Mouse (Mus musculus) thymus, postnatal 4 days (tissue): ENCODE results near the gene Mphosph9.
"Not testable (repeated sequence)": the region's sequence is repeated elsewhere in the genome, so short reads cannot be mapped to it uniquely, and the experiment has no call there.

Experiments
- DNase-seq: peaks from one replicate; pipeline ENCODE4 v3.0.0; 2021

Gene Mphosph9

DNA sequence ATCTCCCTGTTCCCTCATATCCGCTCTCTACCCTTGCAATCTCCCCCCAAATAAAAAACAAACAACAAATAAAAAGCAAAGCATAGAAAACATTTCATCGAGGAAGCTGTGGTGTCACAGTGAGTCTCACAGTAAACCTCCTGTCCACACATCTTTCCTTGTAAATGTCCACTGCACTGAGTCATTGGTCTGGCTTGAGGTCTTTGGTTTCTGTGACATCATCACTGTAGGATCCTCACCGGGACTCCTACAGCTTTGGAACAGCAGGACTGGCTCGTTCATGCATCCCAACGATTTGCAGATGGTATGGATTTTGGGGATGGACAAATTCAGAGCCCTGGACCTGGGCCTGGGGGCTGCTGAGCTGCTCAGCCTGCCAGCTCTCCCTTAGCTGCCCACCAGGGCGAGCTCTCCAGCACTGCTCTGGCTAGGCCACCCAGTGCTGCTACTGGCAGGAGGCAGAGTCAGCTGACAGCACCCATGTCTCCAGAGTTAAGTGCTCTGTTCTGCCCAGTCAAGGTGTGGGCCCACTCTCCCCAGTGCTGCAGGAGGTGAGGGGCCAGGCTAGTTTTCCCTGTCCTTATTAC, 14.1 kb upstream of the Mphosph9 start:
- DNase-seq = peak; percentile 71

GRCm38 (mm10) chr5:124338791-124339190, 11.0 kb upstream of the Mphosph9 start:
- DNase-seq = no peak

- no peak for DNase-seq
Measured at GRCm38 (mm10) chr5:124337909-124338308, 10.1 kb upstream of the Mphosph9 start.

GRCm38 (mm10) chr5:124337103-124337502, 9.3 kb upstream of the Mphosph9 start:
- no peak for DNase-seq

- no peak for DNase-seq
Measured at GRCm38 (mm10) chr5:124334392-124334791, 6.6 kb upstream of the Mphosph9 start.

DNA sequence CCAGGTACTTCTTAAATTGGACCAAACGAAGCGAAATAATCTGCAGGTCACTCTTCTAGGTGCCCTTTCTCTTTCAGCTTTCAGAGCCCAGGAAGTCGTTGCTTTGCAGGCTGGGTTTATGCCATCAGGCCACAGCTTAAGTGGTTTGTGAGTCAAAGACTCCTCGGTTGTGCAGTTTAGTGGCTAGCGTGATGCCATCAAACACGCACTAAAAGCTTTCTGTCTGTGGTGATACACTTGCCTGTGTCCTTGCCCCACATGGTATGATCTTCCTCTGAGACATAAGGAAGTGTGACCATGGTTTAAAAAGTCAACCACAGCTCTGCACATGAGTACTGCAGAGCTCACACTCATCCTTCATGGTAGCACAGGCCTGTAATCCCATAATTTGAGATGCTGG, 2.3 kb upstream of the Mphosph9 start:
- DNase-seq = no peak

DNA sequence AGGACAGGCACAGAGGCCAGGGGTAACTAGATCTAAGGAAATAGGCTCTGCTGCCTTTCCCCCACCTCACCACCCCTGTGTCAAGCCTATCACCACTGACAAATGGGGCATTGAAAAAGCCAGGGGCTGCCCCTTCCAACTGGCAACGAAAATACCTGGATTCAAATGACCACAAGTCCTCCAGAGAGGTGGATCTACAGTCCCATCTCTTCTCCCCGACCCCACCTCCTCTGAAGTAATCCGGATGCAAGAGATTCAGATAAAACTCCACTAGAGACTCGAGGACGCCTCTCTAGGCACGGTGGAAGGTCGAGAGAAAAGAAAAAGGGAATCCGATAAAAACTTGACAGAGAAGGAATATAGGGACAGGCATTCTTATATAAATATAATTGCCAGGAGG, 943 bp downstream of the Mphosph9 start:
- peak; percentile 24 for DNase-seq

DNA sequence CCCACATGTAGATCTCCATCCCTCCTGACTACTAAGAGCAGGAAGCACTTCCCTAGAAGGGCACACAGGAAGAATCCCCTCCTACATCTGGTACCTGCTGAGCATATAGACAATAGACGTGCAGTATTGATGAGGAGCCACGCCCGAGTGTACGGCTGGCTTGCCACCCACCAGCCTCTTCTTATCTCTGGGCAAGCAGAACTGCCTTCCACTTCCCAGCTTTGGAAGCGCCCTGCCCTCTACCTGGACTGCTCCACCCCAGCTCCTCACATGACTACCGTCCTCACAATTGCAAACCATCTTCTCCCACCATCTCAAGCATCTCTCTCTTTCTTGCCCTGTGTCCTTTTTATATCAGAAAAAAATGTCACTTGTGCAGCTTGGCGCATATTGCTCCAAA, 10.1 kb downstream of the Mphosph9 start:
- DNase-seq = no peak

- no peak for DNase-seq
Measured at GRCm38 (mm10) chr5:124315941-124316340, 11.8 kb downstream of the Mphosph9 start.

DNA sequence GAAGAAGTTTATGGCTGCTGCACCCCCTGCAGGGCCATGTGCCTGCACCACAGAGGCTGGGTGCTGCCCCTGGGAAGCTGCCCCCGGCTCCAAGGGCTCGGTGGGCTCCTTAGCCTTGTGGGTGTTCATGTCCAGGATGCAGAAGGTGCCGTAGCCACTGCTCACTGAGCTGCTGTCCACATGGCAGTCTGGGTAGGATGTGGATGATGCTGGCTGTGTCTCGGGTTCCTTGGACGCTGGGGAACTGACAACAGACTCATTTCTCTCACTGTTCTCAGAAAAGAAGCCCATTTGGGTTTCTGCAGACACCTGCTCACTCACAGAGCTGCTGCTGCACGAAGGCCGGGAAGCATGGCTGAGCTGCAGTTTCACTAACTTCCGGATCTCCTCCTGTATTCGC, 12.3 kb downstream of the Mphosph9 start:
- DNase-seq = no peak

GRCm38 (mm10) chr5:124310091-124310490, 17.7 kb downstream of the Mphosph9 start:
- no peak for DNase-seq

GRCm38 (mm10) chr5:124309155-124309554, 18.6 kb downstream of the Mphosph9 start:
- DNase-seq = no peak

DNA sequence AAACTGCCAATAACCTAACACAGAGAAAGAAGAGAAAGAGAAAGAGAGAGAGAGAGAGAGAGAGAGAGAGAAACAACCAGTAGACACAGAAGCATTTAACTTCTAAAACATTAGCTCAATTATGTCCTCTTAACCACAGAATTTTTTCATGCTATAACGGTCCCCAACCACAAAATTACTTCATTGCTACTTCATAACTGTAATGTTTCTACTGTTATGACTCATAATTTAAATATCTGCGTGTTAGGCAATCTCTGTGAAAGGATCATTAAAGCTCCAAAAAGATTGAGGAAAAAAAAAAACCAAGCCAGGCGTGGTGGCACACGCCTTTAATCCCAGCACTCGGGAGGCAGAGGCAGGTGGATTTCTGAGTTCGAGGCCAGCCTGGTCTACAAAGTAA, 24.9 kb downstream of the Mphosph9 start:
- not testable (repeated sequence) for DNase-seq

- no peak for DNase-seq
Measured at GRCm38 (mm10) chr5:124300132-124300531, 27.6 kb downstream of the Mphosph9 start.

DNA sequence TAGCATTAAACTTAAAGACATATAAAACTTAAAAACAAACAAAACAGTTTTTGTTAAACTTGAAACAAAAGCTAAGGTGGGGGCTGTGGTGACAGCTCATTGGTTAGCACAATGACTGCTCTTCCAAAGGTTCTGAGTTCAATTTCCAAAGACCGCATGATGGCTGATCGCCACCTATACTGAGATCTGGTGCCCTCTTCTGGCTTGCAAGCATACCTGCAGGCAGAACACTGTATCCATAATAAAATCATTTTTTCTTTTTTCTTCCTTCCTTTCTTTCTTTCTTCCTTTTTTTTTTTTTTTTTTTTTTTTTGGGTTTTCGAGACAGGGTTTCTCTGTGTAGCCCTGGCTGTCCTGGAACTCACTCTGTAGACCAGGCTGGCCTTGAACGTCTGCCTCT, 28.5 kb downstream of the Mphosph9 start:
- DNase-seq = peak; percentile 40

DNA sequence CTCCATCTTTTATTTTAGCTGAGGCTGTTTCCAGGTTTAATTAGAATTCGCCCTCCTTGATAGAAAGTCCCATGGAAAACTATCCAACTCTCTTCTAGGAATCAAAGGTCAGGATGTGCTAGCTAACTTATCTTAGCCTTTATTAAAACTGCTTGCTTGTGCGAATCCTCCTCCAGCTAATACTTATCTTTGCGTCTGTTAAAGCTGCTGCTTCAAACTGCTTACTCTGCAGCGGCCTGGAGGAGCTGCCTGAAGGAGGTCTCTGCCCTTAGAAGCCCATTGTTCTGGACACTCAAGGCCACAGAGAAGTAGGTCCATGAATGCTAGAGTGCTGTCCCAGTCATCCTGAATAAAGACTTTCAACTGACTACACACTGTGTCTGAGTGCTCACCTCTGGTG, 31.3 kb downstream of the Mphosph9 start:
- DNase-seq = no peak

GRCm38 (mm10) chr5:124293967-124294366, 33.8 kb downstream of the Mphosph9 start:
- no peak for DNase-seq

DNA sequence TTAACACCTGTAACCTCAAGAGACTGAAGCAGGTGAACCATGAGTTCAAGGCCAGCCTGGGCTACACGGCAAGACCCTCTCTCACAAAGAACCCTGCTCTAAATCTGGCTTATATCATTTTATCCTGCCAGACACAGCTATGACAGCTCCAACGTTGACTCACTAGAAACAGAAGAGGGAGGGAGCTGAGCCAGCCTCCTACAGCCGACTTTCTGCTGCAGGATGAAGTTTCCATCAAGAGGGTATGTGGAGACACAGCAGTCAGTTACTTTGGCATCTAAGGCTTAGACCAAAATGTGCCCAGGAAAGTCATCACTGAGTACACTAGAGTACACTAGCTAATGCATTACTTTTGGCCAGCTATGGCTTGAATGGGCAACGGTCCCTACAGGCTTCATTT, 37.6 kb downstream of the Mphosph9 start:
- DNase-seq = no peak

GRCm38 (mm10) chr5:124287616-124288247, 40.0 kb downstream of the Mphosph9 start:
- DNase-seq = no peak

GRCm38 (mm10) chr5:124284330-124284729, 43.4 kb downstream of the Mphosph9 start:
- peak; percentile 46 for DNase-seq

- DNase-seq = no peak
Measured at GRCm38 (mm10) chr5:124282854-124283253, 44.9 kb downstream of the Mphosph9 start.

DNA sequence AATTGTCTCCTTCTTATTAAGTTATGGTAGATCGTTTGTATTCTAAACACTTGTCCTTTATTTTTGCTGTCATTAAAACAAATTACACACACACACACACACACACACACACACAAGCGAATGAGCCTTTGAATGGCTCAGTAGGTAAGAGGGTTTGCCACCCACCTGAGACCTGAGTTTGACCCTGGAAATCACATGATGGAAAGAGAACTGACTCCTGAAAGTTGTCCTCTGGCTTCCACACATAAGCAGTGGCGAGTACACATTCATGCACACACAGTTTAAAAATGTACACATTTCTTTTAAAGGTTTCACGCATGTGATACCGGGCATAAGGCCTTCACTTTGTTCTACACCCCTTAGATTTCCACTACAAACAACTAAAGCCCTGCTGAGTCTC, 57.5 kb downstream of the Mphosph9 start:
- DNase-seq = no peak

- DNase-seq = no peak
Measured at GRCm38 (mm10) chr5:124269661-124270060, 58.1 kb downstream of the Mphosph9 start.

GRCm38 (mm10) chr5:124267652-124268051, 60.1 kb downstream of the Mphosph9 start:
- no peak for DNase-seq

DNA sequence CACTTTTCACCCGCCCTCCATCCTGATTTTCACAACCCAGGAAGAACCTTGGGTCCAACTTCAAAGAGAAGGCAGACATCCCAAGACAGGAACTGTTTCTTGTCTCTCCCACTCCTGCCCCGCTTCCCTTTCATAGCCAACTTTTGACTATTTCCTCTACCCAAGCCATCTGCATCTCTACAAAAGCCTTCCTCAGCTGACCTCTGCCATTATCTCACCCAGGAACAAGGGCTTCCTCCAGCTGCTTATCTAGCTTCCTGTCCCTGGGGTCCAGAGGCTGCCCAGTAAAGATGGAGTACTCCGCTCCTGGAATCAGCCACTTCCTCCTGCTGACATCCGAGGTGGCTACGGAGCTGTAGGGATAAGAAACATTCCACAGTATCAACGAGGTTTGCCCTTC, 61.0 kb downstream of the Mphosph9 start:
- DNase-seq = no peak
